Mouse (Mus musculus) small intestine, adult 2 months (tissue): ENCODE results near the gene Cutal.

Experiments used
- CTCF ChIP-seq: fragments of 200-500 bp; IDR thresholded peaks from 2 replicates; pipeline ENCODE4 v1.5.1; 2012; ENCODE audit warnings: low read depth, mild to moderate bottlenecking, control low read depth, inconsistent platforms, low read length, moderate library complexity, mixed read lengths; ENCODE audit not compliant: insufficient replicate concordance, insufficient read length; ENCODE audit errors: extremely low read depth
- POLR2A ChIP-seq: fragments of 200-500 bp; IDR thresholded peaks from 2 replicates; pipeline ENCODE4 v1.6.1; 2012; ENCODE audit warnings: low read depth, mild to moderate bottlenecking, control low read depth, inconsistent platforms, low read length, moderate library complexity

DNA sequence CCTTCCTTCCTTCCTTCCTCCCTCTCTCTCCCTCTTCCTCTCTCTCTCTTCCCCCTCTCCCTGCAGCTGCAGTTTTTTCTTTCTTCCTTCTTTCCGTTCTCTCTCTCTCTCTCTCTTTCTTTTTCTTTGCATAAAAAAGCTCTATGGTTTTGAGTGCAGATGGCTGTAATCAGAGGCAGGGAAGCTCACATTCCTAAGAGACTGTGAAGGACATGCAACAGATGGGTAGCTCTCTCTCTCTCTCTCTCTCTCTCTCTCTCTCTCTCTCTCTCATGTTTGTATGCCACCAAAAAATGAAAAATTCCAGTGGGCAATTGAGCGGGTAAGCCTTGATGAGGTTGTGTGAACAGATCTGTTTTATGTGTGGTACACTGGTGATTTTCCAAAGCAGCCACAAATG, 10.0 kb downstream of the Cutal start:
- no peak for TF ChIP-seq POLR2A
- TF ChIP-seq CTCF, result no peak
